Mouse (Mus musculus) cerebellum, adult 9-10 months (tissue): ENCODE data around the gene Bbc3.
"Not testable (repeated sequence)": the region's sequence is repeated elsewhere in the genome, so short reads cannot be mapped to it uniquely, and the experiment has no call there.

ENCODE experiments used
- DNase-seq: peaks from one replicate; pipeline ENCODE4 v3.0.0; 2022

Gene Bbc3

DNA sequence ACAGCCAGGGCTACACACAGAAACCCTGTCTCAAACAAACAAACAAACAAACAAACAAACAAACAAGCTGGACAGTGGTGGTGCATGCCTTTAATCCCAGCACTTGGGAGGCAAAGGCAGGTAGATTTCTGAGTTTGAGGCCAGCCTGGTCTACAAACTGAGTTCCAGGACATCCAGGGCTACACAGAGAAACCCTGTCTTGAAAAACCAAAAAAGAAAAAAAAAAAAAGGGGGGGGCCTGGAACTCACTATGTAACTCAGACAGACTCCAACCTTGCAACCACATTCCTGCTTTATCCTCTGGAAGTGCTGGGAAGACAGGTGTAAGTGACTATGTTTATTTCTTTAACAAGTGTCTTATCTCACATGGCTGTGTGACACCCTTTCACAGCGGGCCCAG, at the start of gene Bbc3:
Gene Bbc3, plus strand, starts transcription at position 301 of the 400 bp plus-strand sequence.
- DNase-seq, result not testable (repeated sequence)

DNA sequence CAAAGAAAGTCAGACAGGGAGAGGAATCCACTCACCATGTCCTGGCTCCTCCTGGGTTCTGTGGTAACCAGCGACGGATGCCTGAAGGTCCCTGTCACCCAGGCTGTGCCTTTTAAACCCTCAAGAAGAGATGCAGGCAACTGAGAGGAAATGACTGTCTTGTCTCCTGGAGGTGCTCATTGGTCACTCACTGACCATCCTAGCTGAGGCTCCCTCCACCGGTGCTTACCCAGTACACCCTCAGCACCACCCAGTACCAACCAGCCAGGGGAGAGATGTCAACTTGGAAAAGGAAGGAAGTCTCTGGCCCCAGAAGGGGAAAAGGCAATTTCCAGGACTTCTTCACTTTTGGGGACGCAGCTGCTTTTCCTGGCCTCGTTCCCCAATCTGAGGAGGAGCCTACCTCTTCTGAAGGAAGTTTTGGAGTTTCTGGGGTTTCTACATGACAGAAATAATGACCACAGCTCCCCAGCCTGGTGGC, 49.0 kb upstream of the Bbc3 start, which contains the start of gene C5ar1:
Gene C5ar1, minus strand, starts transcription at position 431 of the 481 bp plus-strand sequence.
- no peak for DNase-seq

GRCm38 (mm10) chr7:16261097-16261496, 47.1 kb upstream of the Bbc3 start:
- no peak for DNase-seq

DNA sequence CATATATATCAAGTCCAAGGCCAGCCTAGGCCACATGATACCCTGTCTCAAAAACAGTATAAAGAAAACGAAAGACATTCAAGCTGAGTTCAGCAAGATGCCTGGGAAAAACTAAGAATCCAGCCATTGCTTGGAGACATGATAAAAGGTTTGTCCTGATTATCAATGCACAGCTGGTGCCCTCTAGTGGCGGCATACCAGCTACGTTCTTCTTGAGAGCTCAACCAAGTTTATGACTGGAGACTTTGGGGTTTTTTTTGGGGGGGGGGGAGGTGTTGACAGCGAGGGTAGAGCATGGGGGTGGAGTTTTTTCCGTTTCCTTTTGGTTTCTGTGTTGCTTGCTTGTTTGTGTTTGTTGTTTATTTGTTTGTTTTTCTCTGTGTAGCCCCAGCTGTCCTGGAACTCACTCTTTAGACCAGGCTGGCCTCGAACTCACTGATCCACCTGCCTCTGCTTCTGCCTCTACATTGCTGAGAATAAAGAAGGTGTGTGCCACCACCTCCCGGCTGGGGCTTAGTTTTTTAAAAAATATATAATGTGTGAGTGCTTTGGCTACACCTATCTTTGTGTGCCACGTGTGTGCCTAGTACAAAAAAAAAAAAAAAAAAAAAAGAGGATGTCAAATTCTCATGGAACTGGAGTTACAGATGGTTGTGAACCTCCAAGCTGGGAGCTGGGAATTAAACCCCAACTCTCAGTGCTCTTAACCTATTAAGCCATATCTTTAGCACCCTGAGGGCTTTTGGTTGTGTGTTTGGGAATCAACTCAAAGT, 45.0 kb upstream of the Bbc3 start:
- peak; percentile 86 for DNase-seq

GRCm38 (mm10) chr7:16263843-16264242, 44.4 kb upstream of the Bbc3 start:
- no peak for DNase-seq

- DNase-seq, result no peak
Observed at GRCm38 (mm10) chr7:16265856-16266255, 42.3 kb upstream of the Bbc3 start.

DNA sequence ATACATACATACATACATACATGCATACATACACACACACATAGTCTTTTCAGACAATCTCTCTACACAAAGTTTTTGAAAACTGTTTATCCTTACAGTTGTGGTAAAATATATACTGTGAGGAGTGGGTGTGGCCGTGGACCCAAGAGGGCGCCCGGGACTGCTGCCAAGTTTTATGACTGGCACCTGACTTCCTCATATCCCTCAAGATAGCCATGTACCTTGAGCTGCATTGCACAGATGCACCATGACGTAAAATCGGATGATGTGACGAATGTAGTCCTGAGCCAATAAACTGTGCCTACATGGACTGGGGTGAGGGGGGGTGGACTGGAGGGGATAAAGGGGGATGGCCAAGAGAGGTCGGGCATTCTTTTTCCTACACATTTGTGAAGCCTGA, 41.6 kb upstream of the Bbc3 start:
- not testable (repeated sequence) for DNase-seq

DNA sequence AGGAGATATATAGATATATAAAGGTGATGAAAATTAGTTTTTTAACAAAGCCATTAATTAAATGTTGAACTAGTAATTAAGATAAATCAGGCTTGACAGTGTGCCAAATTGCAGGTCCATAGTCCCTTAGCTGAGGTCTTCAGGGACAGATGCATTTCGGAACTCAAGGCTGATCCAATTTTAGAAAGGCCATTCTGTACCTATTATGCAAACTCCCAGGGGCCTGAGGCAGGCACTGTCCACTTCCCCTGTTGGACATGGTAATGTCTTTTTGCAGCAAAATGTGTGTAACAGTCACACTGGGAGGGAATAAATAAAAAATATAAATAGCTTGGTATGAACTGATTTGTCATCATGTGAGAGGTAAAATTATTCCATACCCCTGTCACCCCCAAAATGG, 37.1 kb upstream of the Bbc3 start:
- peak; percentile 44 for DNase-seq

- DNase-seq, result peak; percentile 82
Observed at GRCm38 (mm10) chr7:16272681-16273080, 35.5 kb upstream of the Bbc3 start.

DNA sequence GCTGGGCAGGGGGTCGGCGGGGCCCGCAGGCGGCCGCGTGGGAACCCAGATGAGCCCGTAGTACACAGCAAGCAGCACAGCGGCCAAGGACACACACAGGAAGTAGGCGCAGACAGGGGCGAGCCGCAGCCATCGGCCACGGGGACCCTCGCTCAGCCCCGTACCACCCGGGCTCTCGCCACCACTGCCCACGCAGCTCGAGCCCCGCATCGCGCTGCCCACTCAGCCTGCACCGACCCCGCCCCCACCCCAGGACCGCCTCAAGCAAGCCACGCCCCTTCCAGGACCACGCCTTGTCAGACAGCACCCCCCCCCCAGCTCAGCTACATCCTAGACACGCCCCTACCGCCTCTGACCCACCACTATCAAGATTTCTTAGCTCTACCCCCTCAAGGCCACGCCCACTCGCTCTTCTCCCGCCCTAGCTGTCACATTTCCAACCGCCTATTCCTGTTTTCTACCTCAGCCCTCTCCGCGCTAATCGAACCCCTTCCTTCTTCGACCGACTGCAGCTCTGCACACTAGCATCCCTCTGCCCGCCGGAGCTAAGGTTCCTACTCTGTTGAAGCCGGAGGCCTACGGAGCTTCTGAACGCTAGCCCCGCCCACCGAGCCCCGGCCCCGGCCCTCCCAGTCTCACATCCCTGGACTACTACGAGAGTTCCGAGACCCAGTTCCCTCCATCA, 35.0 kb upstream of the Bbc3 start, which contains the start of gene Inafm1:
Gene Inafm1, minus strand, starts transcription at position 537 of the 685 bp plus-strand sequence.
- peak; percentile 90 for DNase-seq

DNA sequence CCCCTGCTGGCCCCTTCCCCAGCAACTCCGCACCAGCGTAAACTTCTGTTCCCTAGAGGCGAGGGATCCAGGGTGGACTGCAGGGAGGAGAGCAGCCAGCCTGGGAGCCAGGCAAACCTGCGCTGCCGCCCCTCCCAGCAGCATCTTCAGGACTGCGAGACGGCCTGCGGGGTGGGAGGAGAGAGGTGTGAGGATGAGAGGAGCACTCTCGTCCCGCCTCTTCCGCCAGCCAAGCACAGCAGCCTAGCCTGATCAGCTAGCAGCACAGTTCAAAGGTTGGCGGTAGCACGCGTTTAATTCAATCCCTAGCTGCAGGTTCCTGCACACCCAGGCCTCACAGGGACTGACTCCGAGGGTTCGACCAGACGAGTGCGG, 34.4 kb upstream of the Bbc3 start:
- DNase-seq, result peak; percentile 83

DNA sequence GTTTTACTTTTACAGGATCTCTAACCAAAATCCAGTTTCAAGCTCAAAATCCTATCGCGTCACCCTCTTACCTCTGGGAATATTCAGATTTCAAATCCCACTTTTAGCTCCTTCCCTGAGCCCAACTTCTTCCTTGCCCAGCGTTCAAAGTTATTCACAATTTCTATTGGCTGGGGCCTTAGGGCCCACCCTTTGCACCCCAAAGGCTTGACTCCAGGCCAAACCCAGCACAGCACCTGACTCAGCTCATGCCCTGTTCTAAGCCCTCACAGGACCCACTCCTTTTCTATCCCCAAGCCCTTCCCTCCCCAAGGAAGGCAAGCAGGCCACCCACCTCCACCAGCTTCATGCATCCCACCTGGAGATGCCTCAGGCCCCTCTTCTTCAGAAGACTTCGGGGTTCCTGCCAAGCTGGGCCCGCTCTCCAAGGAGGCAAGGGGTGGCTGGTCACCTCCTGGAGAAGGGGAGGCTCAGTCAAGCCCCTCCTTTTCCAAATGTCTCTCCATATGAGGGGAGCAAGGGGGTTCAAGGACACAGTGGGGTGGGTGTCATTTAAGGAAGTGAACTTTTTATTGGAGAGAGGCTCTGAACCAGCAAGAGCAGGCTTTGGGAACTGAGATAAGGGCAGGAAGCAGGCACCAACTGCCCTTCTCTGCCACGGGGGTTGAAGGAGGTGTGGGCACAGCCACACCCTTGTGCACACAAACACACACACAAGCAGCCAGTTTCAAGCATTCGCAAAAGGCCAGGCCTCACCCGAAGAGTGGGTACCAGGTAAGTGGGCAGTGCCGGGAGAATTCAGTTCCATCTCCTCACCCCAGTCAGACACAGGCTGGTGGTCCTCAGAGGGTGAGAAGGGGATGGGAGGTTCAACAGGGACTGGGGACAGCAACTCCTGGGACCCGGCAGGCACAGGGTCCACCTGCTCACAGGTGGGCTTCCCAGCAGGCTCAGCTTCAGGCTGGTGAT, 33.0 kb upstream of the Bbc3 start:
- DNase-seq, result peak; percentile 38

DNA sequence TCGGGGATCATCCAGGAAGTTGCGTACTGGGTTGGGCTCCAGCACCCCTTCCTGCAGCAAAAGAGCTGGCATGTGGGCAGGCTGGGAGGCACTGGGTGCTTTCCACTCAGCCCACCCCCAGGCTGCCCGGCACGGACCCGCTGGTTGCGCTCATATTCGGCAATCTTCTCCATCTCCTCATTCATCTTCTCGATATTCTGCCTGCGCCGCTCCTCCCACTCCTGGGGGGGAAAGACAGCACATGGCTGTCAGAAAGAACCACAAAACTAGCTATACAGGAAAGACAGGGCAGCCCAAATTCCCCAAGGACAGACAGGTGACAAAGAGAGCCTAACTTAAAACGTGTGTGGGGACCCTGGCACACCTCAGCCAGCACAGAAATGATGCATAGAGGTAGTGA, 27.5 kb upstream of the Bbc3 start:
- no peak for DNase-seq

DNA sequence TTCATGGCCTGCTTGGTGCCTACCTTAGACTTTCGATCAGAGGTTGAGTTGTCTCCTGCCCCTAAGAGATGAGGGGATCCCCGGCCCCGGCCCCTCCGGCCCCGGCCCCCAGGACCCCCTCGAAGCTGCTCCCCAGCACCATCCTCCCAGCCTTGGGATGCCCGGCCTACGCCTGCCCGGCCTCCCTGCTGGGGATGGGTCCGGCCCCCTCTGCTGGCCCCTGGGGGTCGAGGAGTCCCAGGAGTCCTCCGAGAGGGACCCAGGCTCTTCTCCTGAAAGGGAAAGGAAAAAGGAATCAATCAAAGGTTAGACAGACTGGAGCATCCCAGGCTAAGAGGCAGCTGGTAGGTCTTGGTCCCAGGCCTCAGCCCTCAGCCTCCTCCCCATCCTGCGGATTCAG, 25.9 kb upstream of the Bbc3 start:
- DNase-seq, result no peak

DNA sequence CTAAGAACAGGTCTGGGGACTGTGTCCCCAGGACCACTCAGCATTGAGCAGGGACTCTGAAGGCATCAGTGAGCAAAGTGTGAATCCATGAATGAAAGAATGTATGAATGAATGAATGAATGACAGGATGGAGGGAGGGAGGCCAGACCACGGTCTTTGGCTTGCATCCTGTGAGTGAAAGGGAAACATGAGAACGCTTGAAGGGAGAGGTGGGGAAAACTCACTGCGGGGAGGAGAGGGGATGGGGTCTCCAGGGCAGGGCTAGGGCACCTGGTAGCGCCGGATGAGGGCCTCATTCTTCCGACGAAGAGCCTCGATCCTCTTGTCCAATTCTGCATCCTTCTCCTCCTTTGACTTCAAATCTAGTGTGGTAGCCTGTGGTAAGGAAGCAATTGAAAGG, 24.2 kb upstream of the Bbc3 start:
- no peak for DNase-seq

GRCm38 (mm10) chr7:16284904-16285303, 23.3 kb upstream of the Bbc3 start:
- DNase-seq, result no peak

- peak; percentile 77 for DNase-seq
Observed at GRCm38 (mm10) chr7:16285450-16286025, 22.7 kb upstream of the Bbc3 start.

GRCm38 (mm10) chr7:16286026-16286961, 21.9 kb upstream of the Bbc3 start, which contains the start of gene Ccdc9:
Gene Ccdc9, minus strand, starts transcription at chr7:16286795.
- peak; percentile 98 for DNase-seq

- no peak for DNase-seq
Observed at GRCm38 (mm10) chr7:16287016-16287415, 21.2 kb upstream of the Bbc3 start.

GRCm38 (mm10) chr7:16287791-16288190, 20.4 kb upstream of the Bbc3 start:
- DNase-seq, result no peak

DNA sequence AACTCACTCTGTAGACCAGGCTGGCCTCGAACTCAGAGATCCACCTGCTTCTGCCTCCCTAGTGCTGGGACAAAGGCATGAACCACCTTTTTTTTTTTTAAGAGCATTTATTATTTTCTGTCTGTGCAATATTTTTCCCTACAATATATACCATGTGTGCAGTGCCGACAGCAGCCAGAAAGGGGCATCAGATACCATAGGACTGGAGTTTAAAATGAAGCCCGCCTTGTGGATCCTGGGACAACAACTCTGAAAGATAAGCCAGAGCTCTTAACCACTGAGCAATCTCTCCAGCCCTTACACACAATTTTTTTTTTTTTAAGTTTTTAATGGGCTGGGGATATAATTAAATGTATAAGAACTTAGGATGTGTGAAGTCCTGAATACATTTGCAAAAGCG, 13.8 kb upstream of the Bbc3 start:
- peak; percentile 72 for DNase-seq
